Mouse (Mus musculus) left cerebral cortex, adult 8-10 months (tissue): ENCODE measurements around the gene Gimap1. TPM values are rescaled to one million over a fixed set of nuclear protein-coding genes. Genes with fewer than 3 reads are reported as not detected.

Experiments
- DNase-seq, 2 experiments: peaks; one replicate each; pipeline ENCODE4 v3.0.0; 2022; ENCODE audit warnings: low spot score in 2 of 2
- total RNA-seq, 4 experiments: library from RNA; stranded (reverse); gene quantifications; 2 replicates each; pipeline ENCODE4 v1.2.4; 2022

Gene Gimap1
- total RNA-seq, 4 experiments from 2014 or later, result 1.6 to 2.8 (median 1.8) TPM

DNA sequence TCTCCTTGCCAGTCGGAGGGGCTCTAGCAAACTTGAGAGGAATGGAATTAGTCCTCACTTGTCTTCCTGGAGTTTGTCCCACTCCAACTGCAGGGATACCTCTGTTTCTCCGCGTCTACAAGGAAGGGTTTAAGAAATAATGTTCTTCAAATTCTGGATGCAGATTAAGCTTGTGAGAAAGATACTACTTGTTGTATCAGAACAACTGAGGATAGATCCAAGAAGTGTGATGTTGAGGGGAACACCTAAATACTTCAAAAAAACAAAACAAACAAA, 864 bp downstream of the Gimap1 start:
- DNase-seq, result no peak

DNA sequence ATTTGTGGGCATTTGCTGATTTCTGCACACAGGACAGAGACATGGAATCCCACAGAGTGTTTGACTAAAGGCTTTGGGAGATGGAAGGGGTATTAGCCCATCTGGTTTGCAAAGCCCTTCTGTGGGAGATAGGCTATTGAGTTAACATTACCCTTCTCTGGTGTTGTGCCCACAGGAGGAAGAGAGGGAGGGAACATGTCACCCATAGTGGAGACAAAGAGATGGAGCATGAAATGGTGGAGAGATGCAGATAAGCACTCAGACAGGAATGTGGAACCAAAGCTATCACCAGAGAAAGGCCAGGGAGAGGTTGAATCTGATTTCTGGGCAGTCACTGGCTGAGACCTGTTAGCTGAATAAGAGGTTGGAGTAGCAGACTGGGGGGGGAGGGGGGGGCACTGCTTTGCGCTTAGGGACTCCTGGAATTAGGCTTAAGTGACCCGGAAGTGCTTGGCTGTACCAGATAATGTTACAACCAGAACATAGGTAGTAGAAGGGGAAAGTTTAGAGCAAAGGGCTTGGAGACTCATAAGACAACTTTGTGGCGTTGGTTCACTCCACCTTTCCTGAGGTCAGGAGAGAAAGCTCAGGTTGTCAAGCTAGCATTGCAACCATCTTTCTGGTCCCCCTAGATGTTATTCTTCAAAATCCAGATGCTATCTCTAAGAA, 1.8 kb downstream of the Gimap1 start:
- DNase-seq, result no peak

GRCm38 (mm10) chr6:48741273-48741672, 2.4 kb downstream of the Gimap1 start:
- DNase-seq, result no peak

- DNase-seq, result no peak
These were observed 2.9 kb downstream of the Gimap1 start for GRCm38 (mm10) chr6:48741711-48742206.

- DNase-seq, result peak in 1 of 2 experiments; percentile 14
These were observed 3.8 kb downstream of the Gimap1 start for GRCm38 (mm10) chr6:48742422-48743351.

- DNase-seq, result no peak
These were observed 6.6 kb downstream of the Gimap1 start for GRCm38 (mm10) chr6:48745490-48745889.

- no peak for DNase-seq
These were observed 7.4 kb downstream of the Gimap1 start, which contains the start of gene Gimap5 for GRCm38 (mm10) chr6:48745959-48746889. Gimap5 (plus strand) TSS chr6:48746197.

- no peak for DNase-seq
These were observed 8.5 kb downstream of the Gimap1 start for GRCm38 (mm10) chr6:48747091-48747966.

DNA sequence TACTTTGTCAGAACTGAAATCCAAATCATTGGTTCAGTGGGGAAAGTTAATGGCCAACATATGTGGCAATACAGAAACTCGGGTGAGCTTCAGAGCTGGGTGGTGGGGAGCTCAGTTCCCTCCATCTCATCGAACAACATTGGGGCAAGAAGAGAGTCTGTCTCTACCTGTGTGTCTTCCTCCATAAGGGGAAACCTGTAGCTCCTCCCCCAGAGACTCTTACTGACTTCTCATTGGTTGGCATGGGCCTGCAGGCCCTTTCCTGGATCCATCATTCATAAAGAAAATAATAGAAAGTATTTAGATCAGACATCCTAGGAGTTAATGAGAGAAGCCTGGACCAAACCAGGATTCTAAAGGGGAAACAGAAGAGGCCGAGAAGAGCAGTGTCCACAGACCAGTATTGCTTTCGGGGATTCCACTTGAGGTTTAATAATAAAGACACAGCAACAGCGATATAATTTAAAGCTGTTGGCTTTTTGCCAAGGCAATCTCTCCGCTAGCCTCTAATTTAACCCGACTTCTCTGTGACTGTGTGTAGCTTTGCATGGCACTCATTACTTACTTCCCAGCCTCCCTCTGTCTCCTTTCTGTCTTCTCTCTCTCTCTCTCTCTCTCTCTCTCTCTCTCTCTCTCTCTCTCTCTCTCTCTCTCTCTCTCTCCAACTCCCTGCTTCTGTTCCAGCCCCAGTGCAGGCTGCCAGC, 24.9 kb downstream of the Gimap1 start:
- DNase-seq, result no peak

- DNase-seq, result no peak
These were observed 25.6 kb downstream of the Gimap1 start for GRCm38 (mm10) chr6:48764496-48764895.

DNA sequence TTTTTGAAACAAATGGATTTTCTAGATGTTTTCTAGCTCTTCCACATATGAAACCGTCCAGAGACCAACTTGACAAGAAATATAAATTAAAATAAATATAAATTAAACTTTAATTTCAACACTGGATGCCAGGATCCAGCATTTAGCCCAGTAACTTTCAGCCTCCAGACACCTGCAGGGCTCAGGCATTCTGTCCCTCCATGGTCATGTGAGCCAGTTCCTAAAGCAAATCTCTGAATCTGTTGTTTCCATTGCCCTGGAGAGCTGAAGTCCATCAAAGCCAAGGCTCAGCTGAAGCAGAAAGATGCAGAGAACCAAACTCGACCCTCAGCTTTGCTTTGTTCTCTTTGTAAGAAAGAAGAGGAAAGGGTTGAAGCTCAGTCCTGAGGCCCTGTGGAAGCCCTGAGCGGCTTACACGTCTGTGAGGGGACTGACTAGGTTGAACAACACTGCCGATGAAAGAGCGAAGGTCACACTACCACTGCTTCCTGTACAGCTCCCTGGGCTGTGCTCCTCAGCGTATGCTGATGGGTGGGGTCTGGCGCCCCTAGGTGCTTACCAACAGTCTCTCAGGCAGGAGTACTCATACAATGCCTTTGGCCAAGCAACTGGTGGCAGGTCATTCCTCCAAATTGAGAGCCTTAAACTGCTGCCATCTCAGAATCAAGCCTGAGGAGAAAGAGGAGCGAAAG, 29.5 kb downstream of the Gimap1 start:
- no peak for DNase-seq

- no peak for DNase-seq
These were observed 30.1 kb downstream of the Gimap1 start for GRCm38 (mm10) chr6:48768933-48769332.

- no peak for DNase-seq
These were observed 31.8 kb downstream of the Gimap1 start, which contains the start of gene Gimap3 for GRCm38 (mm10) chr6:48770696-48771095. Gimap3 (minus strand) TSS chr6:48770851.

DNA sequence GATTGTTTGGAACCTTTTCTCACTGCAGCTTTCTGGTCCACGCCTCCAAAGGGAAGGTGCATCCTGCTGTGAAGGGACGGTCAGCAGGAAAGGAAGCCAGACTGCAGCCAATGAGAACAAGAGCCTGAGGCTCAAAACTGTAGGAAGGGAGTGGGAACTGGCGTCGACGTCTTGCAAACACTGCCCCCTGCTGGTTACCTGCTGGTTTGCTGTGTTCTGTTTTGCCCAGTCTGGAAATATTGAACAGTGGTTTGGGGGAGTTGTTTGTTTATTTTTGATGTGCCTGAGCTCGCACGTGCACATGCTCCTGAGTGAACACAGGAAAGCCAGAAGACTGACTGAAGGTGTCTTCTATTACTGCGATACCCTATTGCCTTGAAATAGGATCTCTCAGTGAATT, 33.2 kb downstream of the Gimap1 start:
- DNase-seq, result peak; percentile 20 to 60

DNA sequence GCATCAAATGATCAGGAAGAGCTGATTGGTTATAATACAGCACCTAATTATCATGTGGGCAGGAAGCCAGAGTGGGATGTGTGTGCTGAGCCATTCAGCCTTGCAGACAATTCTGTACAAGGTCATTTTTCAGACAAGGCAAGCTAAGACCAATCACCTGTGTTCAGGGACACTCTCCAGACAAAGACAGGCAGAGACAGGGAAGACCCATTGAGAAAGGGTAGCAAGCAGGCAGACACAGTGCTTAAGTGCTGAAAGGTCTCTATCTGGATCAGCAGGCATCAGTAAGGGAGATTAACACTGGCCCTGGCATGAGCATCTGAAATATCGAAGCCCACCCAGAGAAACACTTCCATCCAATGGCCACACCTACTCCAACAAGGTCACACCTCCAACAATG, 45.6 kb downstream of the Gimap1 start:
- no peak for DNase-seq

GRCm38 (mm10) chr6:48785189-48785588, 46.3 kb downstream of the Gimap1 start:
- no peak for DNase-seq

GRCm38 (mm10) chr6:48785601-48786000, 46.7 kb downstream of the Gimap1 start:
- DNase-seq, result no peak

- no peak for DNase-seq
These were observed 49.0 kb downstream of the Gimap1 start for GRCm38 (mm10) chr6:48787867-48788266.
